Mouse (Mus musculus) gastrocnemius, postnatal 4 days (tissue): ENCODE results near the gene Syt9. TPM values are rescaled to one million over a fixed set of nuclear protein-coding genes. Genes with fewer than 3 reads are reported as not detected.

ENCODE experiments used
- total RNA-seq, 2 experiments: library from RNA; stranded (reverse); gene quantifications; 2 replicates each; pipeline ENCODE4 v1.2.3; 2021

Gene Syt9
- total RNA-seq, 2 experiments from 2014 or later = 3.2 to 3.3 TPM

Other genes starting within 250 kb of the Syt9 start
- gene Olfr715, start 239.6 kb upstream of the Syt9 start, total RNA-seq = not detected
- not detected for gene Olfr716, start 232.4 kb upstream of the Syt9 start, total RNA-seq
- not detected for gene Nlrp14, start 203.7 kb upstream of the Syt9 start, total RNA-seq
- not detected for gene Rbmxl2, start 161.3 kb upstream of the Syt9 start, total RNA-seq
- 10 to 100 TPM; 21.2 to 21.9 TPM for gene Olfml1, start 196.7 kb downstream of the Syt9 start, total RNA-seq
- 10 to 100 TPM; 24.4 to 25.7 TPM for gene Ppfibp2, start 224.5 kb downstream of the Syt9 start, total RNA-seq